ENCODE assay signal across 8 mouse cellular contexts in genomic region chr5:139380385-139381248, GRCm38 (mm10). TPM values are rescaled to one million over a fixed set of nuclear protein-coding genes. Genes with fewer than 3 reads are reported as not detected.
DNase-seq lines count a peak whose midpoint lies in the region; ATAC-seq and TF ChIP-seq lines count a peak whose summit lies in the region.

No protein-coding gene starts in this region.

- H3K9me3 ChIP-seq in G1E (replicated peaks) = no peaks in the 10 kb centered on the region
- H3K9me3 ChIP-seq in forebrain, postnatal 0 days (ENCODE audit: low read length) = no peaks in the 10 kb centered on the region
- H3K9me3 ChIP-seq in lung, embryonic 15.5 days = no peaks in the 10 kb centered on the region

- peak overlapping the region; percentile 98 for H3K4me2 ChIP-seq in forebrain, postnatal 0 days (ENCODE audit: low read depth)
- H3K4me2 ChIP-seq in lung, embryonic 15.5 days = peak overlapping the region; percentile 87

- H3K4me3 ChIP-seq in G1E (ENCODE audit: low read depth, low read length) = peak overlapping the region; percentile 89
- peak overlapping the region; percentile 72 for H3K4me3 ChIP-seq in cerebellum, adult 2 months (replicated peaks; ENCODE audit: insufficient read depth, low read depth, low read length)
- H3K4me3 ChIP-seq in forebrain, postnatal 0 days (ENCODE audit: low read depth, low read length) = peak overlapping the region; percentile 54
- H3K4me3 ChIP-seq in lung, embryonic 15.5 days = peak overlapping the region; percentile 68
- H3K4me3 ChIP-seq in olfactory bulb, adult 2 months (ENCODE audit: insufficient read depth, low read depth, low read length) = peak overlapping the region; percentile 68

- TF ChIP-seq POLR2A in cerebellum, adult 2 months (IDR thresholded peaks at IDR 0.05; ENCODE audit: borderline replicate concordance, insufficient read depth, low read length) = 0 out of 2 replicates have a peak, but pooled peaks have one; percentile 31
- no peak for TF ChIP-seq POLR2A in olfactory bulb, adult 2 months (IDR thresholded peaks at IDR 0.05; ENCODE audit: insufficient read depth, low read depth, low read length)

- under 1% methylated on average over 56 of the region's 73 CpGs for WGBS in cerebellum, adult 2 months
- WGBS in forebrain, postnatal 0 days = 1% methylated on average over 70 of the region's 73 CpGs
- WGBS in lung, embryonic 15.5 days = 1% methylated on average over 71 of the region's 73 CpGs
- WGBS in olfactory bulb, adult 2 months = 4% methylated on average over 73 of the region's 73 CpGs

- H3K27me3 ChIP-seq in G1E (ENCODE audit: insufficient read depth, low read length) = no peaks in the 10 kb centered on the region
- no peaks in the 10 kb centered on the region for H3K27me3 ChIP-seq in cerebellum, adult 2 months (ENCODE audit: control insufficient read depth, insufficient read depth, low read length)
- H3K27me3 ChIP-seq in forebrain, postnatal 0 days (ENCODE audit: insufficient read depth, low read length) = no peaks in the 10 kb centered on the region
- no peaks in the 10 kb centered on the region for H3K27me3 ChIP-seq in lung, embryonic 15.5 days

- ATAC-seq in G1E (ENCODE audit: extremely low read depth, insufficient number of reproducible peaks, low FRiP score, poor library complexity, severe bottlenecking) = peak; percentile 37
- peak; percentile 72 for ATAC-seq in forebrain, postnatal 0 days
- peak; percentile 84 for ATAC-seq in lung, embryonic 15.5 days (ENCODE audit: borderline replicate concordance, extremely low read depth, low FRiP score, low TSS enrichment)

- no peak for TF ChIP-seq CTCF in G1E (IDR thresholded peaks at IDR 0.05; ENCODE audit: low read depth, low read length)
- no peak for TF ChIP-seq CTCF in cerebellum, adult 2 months (IDR thresholded peaks at IDR 0.05; ENCODE audit: borderline replicate concordance, insufficient read depth, low read depth, low read length)
- no peak for TF ChIP-seq CTCF in forebrain, postnatal 0 days (IDR thresholded peaks at IDR 0.05; ENCODE audit: low read depth)
- no peak for TF ChIP-seq CTCF in olfactory bulb, adult 2 months (IDR thresholded peaks at IDR 0.05; ENCODE audit: insufficient read depth, low read depth, low read length)

- H3K9ac ChIP-seq in forebrain, postnatal 0 days = peak overlapping the region; percentile 64
- peak overlapping the region; percentile 56 for H3K9ac ChIP-seq in lung, embryonic 15.5 days

- H3K4me1 ChIP-seq in G1E (ENCODE audit: insufficient read depth, low read depth, low read length) = peaks cover 84% of the 10 kb centered on the region
- H3K4me1 ChIP-seq in cerebellum, adult 2 months (ENCODE audit: control insufficient read depth, insufficient read depth, low read length) = peaks cover 15% of the 10 kb centered on the region
- H3K4me1 ChIP-seq in forebrain, postnatal 0 days (ENCODE audit: insufficient read depth) = no peaks in the 10 kb centered on the region; the same call in 1 of the 2 replicates
- peaks cover 71% of the 10 kb centered on the region for H3K4me1 ChIP-seq in lung, embryonic 15.5 days
- peaks cover 51% of the 10 kb centered on the region for H3K4me1 ChIP-seq in olfactory bulb, adult 2 months (ENCODE audit: control insufficient read depth, insufficient read depth, low read length)

- DNase-seq in G1E (ENCODE audit: low spot score) = peak; percentile 80
- peak; percentile 89 to 91 for DNase-seq in cerebellum, adult 2 months
- DNase-seq in forebrain, postnatal 0 days = peak; percentile 78
- DNase-seq in heart, postnatal 4 days = peak; percentile 98
- peak; percentile 84 to 86 for DNase-seq in layer of hippocampus, adult 8-10 months (ENCODE audit: low spot score in 2 of 2)
- peak; percentile 76 to 81 for DNase-seq in thymus, adult 18-20 months

- peaks cover 42% of the 10 kb centered on the region for H3K36me3 ChIP-seq in G1E (replicated peaks)
- no peaks in the 10 kb centered on the region for H3K36me3 ChIP-seq in forebrain, postnatal 0 days (ENCODE audit: insufficient read depth)
- no peaks in the 10 kb centered on the region for H3K36me3 ChIP-seq in lung, embryonic 15.5 days

- peak overlapping the region; percentile 35 for H3K27ac ChIP-seq in cerebellum, adult 2 months (ENCODE audit: insufficient read depth, low read length)
- peak overlapping the region; percentile 36; the same call in 1 of the 2 replicates for H3K27ac ChIP-seq in forebrain, postnatal 0 days (ENCODE audit: low read depth, low read length)
- H3K27ac ChIP-seq in lung, embryonic 15.5 days = peak overlapping the region; percentile 97
- peak overlapping the region; percentile 24; the same call in 1 of the 2 replicates for H3K27ac ChIP-seq in olfactory bulb, adult 2 months (ENCODE audit: insufficient read depth, low read depth, low read length)

RNA-seq across cellular contexts. Expression of gene Gpr146, which starts 3.1 kb away (rescaled TPM):
- total RNA-seq in G1E (2014; fragmentation: Nextera tagmentation) (34.2 and 36.5 TPM in 2 replicates), G1E (2017) (26.8 and 27.4 TPM in 2 replicates)
- polyA plus RNA-seq in G1E (2012) = 18.1 and 21.3 TPM in 2 replicates
- polyA plus RNA-seq in cerebellum, adult 2 months (2012; rRNA removed) = 16.4 and 17.3 TPM in 2 replicates
- 3.2 and 3.3 TPM in 2 replicates for total RNA-seq in forebrain, postnatal 0 days (2014; rRNA removed)
- polyA plus RNA-seq in forebrain, postnatal 0 days (2015; fragmentation: Nextera tagmentation; extraction: Ambion mirVana) = 2.4 and 2.8 TPM in 2 replicates
- 10 to 100 TPM; 23.3 to 28.2 TPM for total RNA-seq in heart, postnatal 4 days (2021)
- total RNA-seq in layer of hippocampus, adult 8-10 months (2022) = 10 to 100 TPM; 12.2 to 14.8 (median 13.2) TPM
- 5.2 and 6.3 TPM in 2 replicates for polyA plus RNA-seq in lung, embryonic 15.5 days (2015; fragmentation: Nextera tagmentation; extraction: Ambion mirVana)
- polyA plus RNA-seq in olfactory bulb, adult 2 months (2012; ENCODE audit: insufficient read depth, insufficient read length, low replicate concordance, missing spikeins) = not detected in 2 replicates

RNA-seq across cellular contexts. Expression of gene C130050O18Rik, which starts 24.5 kb away (rescaled TPM):
- total RNA-seq in G1E (2014; fragmentation: Nextera tagmentation) = 0.83 TPM in 1 of 2 replicates, not detected in the other
- 0.06 and 0.33 TPM in 2 replicates for total RNA-seq in G1E (2017)
- 0.03 and 0.07 TPM in 2 replicates for polyA plus RNA-seq in G1E (2012)
- 0.21 and 0.25 TPM in 2 replicates for polyA plus RNA-seq in cerebellum, adult 2 months (2012; rRNA removed)
- total RNA-seq in forebrain, postnatal 0 days (2014; rRNA removed) = not detected in 2 replicates
- 0.13 TPM in 1 of 2 replicates, not detected in the other for polyA plus RNA-seq in forebrain, postnatal 0 days (2015; fragmentation: Nextera tagmentation; extraction: Ambion mirVana)
- under 1 TPM; 0.47 to 0.74 TPM for total RNA-seq in heart, postnatal 4 days (2021)
- 1 to 10 TPM in 2 of 4 experiments, under 1 TPM in 2; 0.54 to 1.2 (median 0.83) TPM for total RNA-seq in layer of hippocampus, adult 8-10 months (2022)
- polyA plus RNA-seq in lung, embryonic 15.5 days (2015; fragmentation: Nextera tagmentation; extraction: Ambion mirVana) = 0.86 and 1.0 TPM in 2 replicates
- polyA plus RNA-seq in olfactory bulb, adult 2 months (2012; ENCODE audit: insufficient read depth, insufficient read length, low replicate concordance, missing spikeins) = not detected in 2 replicates

RNA-seq across cellular contexts. Expression of gene Cyp2w1, which starts 28.2 kb away (rescaled TPM):
- not detected in 2 replicates for total RNA-seq in G1E (2014; fragmentation: Nextera tagmentation)
- not detected in 2 replicates for total RNA-seq in G1E (2017)
- not detected in 2 replicates for polyA plus RNA-seq in G1E (2012)
- not detected in 2 replicates for polyA plus RNA-seq in cerebellum, adult 2 months (2012; rRNA removed)
- not detected in 2 replicates for total RNA-seq in forebrain, postnatal 0 days (2014; rRNA removed)
- polyA plus RNA-seq in forebrain, postnatal 0 days (2015; fragmentation: Nextera tagmentation; extraction: Ambion mirVana) = not detected in 2 replicates
- total RNA-seq in heart, postnatal 4 days (2021) = not detected
- not detected for total RNA-seq in layer of hippocampus, adult 8-10 months (2022)
- polyA plus RNA-seq in lung, embryonic 15.5 days (2015; fragmentation: Nextera tagmentation; extraction: Ambion mirVana) = 0.10 TPM in 1 of 2 replicates, not detected in the other
- not detected in 2 replicates for polyA plus RNA-seq in olfactory bulb, adult 2 months (2012; ENCODE audit: insufficient read depth, insufficient read length, low replicate concordance, missing spikeins)

RNA-seq across cellular contexts. Expression of gene Cox19, which starts 29.4 kb away (rescaled TPM):
- total RNA-seq in G1E (2014; fragmentation: Nextera tagmentation) (4.8 and 10.0 TPM in 2 replicates), G1E (2017) (40.8 and 41.0 TPM in 2 replicates)
- polyA plus RNA-seq in G1E (2012) = 35.7 and 37.7 TPM in 2 replicates
- polyA plus RNA-seq in cerebellum, adult 2 months (2012; rRNA removed) = 87.4 and 91.1 TPM in 2 replicates
- 108 and 109 TPM in 2 replicates for total RNA-seq in forebrain, postnatal 0 days (2014; rRNA removed)
- 85.7 and 91.1 TPM in 2 replicates for polyA plus RNA-seq in forebrain, postnatal 0 days (2015; fragmentation: Nextera tagmentation; extraction: Ambion mirVana)
- 10 to 100 TPM; 76.9 to 79.3 TPM for total RNA-seq in heart, postnatal 4 days (2021)
- 10 to 100 TPM; 59.0 to 75.5 (median 67.5) TPM for total RNA-seq in layer of hippocampus, adult 8-10 months (2022)
- 89.6 and 92.9 TPM in 2 replicates for polyA plus RNA-seq in lung, embryonic 15.5 days (2015; fragmentation: Nextera tagmentation; extraction: Ambion mirVana)
- not detected in 2 replicates for polyA plus RNA-seq in olfactory bulb, adult 2 months (2012; ENCODE audit: insufficient read depth, insufficient read length, low replicate concordance, missing spikeins)

RNA-seq across cellular contexts. Expression of gene Gper1, which starts 42.3 kb away (rescaled TPM):
- total RNA-seq in G1E (2014; fragmentation: Nextera tagmentation) = not detected in 2 replicates
- not detected in 2 replicates for total RNA-seq in G1E (2017)
- polyA plus RNA-seq in G1E (2012) = not detected in 2 replicates
- polyA plus RNA-seq in cerebellum, adult 2 months (2012; rRNA removed) = 4.0 and 4.4 TPM in 2 replicates
- 6.8 and 9.1 TPM in 2 replicates for total RNA-seq in forebrain, postnatal 0 days (2014; rRNA removed)
- 6.8 and 8.1 TPM in 2 replicates for polyA plus RNA-seq in forebrain, postnatal 0 days (2015; fragmentation: Nextera tagmentation; extraction: Ambion mirVana)
- 1 to 10 TPM; 1.8 to 2.3 TPM for total RNA-seq in heart, postnatal 4 days (2021)
- total RNA-seq in layer of hippocampus, adult 8-10 months (2022) = 1 to 10 TPM; 3.4 to 5.1 (median 4.2) TPM
- 6.1 and 6.6 TPM in 2 replicates for polyA plus RNA-seq in lung, embryonic 15.5 days (2015; fragmentation: Nextera tagmentation; extraction: Ambion mirVana)
- not detected in 2 replicates for polyA plus RNA-seq in olfactory bulb, adult 2 months (2012; ENCODE audit: insufficient read depth, insufficient read length, low replicate concordance, missing spikeins)

Comparison
In these comparisons a context has a peak if more than half of its experiments do, and no peak if none do; other contexts are left out.
1. Peak in every context shown above with its lines: DNase-seq, ATAC-seq, H3K4me3 ChIP-seq and H3K27ac ChIP-seq.
2. H3K27ac ChIP-seq: peak in every context shown above with its lines; median percentile 97 in lung, embryonic 15.5 days; 36 in forebrain, postnatal 0 days; 35 in cerebellum, adult 2 months; 24 in olfactory bulb, adult 2 months.